Mouse (Mus musculus) granulocyte monocyte progenitor cell, adult 5-6 weeks (primary cell): ENCODE data around the gene Olfr763. TPM values are rescaled to one million over a fixed set of nuclear protein-coding genes. Genes with fewer than 3 reads are reported as not detected.
"Not testable (repeated sequence)": the region's sequence is repeated elsewhere in the genome, so short reads cannot be mapped to it uniquely, and the experiment has no call there.

Source experiments
- ATAC-seq: replicated peaks from 2 replicates; pipeline ENCODE4 v1.8.0; 2016; ENCODE audit warnings: mild to moderate bottlenecking, moderate TSS enrichment, inconsistent platforms; ENCODE audit not compliant: poor library complexity, severe bottlenecking
- total RNA-seq, 2 experiments: library from RNA; stranded (forward) in 1 of 2; stranded (reverse) in 1 of 2; fragments of 200-712, 200-1000 nt in 1 of 2; fragments of >200 nt in 1 of 2; fragmentation: Nextera tagmentation in 1 of 2; gene quantifications; 2 replicates each; pipeline ENCODE4 v1.2.3; 2014 to 2017

The Olfr763 gene
- total RNA-seq (2014; fragmentation: Nextera tagmentation), result not detected in 2 replicates
- total RNA-seq (2017), result not detected in 2 replicates

DNA sequence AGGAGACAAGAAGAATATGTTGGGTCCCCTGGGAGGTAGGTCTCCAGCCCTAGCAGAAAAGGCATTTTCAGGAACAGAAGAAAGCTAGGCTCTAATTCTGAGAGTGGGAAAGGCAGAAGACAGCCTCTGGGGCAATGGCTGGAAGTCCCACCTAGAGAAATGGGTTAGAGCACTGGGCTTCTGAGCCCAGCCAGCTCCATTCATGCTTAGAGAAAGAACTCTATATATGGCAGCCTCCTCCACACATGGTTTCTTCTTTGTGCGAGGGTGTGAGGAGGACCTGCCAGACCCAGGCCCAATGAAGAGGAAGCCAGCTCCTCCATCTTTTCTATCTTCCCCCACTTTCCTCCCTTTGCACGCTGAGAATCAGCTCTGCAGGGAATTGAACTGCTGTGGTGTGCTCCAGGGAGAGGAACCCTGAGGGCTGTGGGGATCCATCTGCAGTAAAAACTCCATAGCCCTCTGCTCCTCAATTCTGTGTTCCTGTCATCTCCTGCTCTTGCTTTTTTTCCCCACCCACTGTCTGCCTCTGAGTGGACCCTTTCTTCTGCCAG, at the start of gene Olfr763:
Gene Olfr763 (plus strand): TSS at position 504 of the 554 bp plus-strand sequence.
- ATAC-seq, result no peak

- ATAC-seq, result no peak
Observed at GRCm38 (mm10) chr10:128964961-128965360, 45.6 kb upstream of the Olfr763 start.

DNA sequence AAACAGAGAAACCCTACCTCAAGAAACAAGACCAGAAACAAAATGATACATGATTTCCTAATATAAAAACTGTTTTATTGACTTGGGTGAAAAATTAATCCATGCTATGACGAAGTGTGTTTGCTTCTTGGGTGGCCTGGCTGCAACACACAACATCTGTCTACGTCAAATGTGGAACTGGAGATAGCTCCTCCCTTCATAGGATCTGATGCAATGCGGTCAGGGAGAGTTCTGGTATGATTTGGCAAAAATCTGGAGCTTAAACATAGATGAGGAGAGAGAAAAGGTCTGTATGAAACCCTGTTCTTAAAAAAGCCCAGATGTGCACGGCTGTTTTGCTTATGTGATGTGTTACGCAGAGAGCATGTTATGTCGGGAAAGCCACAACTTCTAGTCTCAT, 44.7 kb upstream of the Olfr763 start:
- ATAC-seq, result peak; percentile 98

DNA sequence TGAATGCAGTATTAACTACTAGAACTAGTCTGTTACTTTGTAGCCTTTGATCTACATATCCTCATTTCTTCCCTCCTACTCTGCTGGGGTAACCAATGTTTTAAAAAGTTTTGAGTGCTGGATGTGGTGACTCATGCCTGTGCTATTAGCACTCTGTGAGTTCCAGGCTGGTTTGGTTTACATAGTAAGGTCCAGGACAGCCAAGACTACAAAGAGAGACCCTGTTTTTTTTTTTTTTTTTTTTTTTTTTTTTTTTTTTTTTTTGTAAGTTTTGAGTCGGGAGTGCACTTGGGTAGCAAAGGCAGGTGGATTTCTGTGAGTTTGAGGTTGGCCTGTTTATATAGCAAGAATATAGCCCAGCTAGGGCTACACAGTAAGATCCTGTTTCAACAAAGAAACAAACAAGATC, 42.2 kb upstream of the Olfr763 start:
- no peak for ATAC-seq

DNA sequence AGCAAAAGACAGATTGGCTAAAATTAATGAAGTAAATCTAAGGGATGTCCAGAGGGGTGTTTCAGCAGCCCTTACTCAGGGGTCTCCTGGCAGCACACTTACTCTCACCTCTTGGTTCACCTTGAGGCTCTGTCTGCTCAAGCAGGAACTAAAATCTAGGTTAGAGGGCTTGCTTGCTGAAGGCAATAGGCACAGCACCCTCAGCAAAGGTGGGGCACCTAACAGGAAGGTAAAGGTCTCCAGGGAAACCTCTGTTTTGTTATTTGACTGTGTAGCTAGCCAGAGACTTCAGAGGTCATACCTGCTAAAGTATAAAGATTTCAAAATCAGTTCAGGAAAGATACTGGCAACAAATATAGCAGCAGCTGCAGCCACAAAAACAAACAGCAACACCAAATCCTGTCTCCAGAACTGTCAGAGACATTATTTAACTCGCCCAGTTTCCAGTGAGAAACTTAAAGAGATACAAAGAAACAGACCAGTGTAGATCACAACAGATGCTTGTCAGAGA, 39.8 kb upstream of the Olfr763 start:
- ATAC-seq, result no peak

- ATAC-seq, result no peak
Observed at GRCm38 (mm10) chr10:128972841-128973240, 37.8 kb upstream of the Olfr763 start.

DNA sequence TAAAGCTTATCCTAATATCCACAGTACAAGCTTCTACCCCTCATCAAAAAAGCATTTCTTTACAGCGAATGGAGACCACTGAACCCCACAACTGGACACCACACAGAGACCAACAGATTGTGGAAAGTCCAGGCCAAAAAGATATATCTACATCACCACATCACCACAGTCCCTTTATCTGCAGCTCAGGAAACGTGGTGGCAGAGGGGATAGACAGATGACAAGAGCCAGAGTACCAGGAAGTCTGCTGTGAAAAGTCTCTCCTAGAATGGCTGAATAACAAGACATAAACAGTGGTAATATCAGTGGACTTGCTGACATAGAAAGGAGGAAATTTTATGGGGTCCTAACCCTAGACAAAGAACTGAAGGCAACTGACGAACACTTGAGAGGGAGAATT, 34.2 kb upstream of the Olfr763 start:
- no peak for ATAC-seq

- ATAC-seq, result peak; percentile 96
Observed at GRCm38 (mm10) chr10:128977522-128978114, 33.0 kb upstream of the Olfr763 start.

DNA sequence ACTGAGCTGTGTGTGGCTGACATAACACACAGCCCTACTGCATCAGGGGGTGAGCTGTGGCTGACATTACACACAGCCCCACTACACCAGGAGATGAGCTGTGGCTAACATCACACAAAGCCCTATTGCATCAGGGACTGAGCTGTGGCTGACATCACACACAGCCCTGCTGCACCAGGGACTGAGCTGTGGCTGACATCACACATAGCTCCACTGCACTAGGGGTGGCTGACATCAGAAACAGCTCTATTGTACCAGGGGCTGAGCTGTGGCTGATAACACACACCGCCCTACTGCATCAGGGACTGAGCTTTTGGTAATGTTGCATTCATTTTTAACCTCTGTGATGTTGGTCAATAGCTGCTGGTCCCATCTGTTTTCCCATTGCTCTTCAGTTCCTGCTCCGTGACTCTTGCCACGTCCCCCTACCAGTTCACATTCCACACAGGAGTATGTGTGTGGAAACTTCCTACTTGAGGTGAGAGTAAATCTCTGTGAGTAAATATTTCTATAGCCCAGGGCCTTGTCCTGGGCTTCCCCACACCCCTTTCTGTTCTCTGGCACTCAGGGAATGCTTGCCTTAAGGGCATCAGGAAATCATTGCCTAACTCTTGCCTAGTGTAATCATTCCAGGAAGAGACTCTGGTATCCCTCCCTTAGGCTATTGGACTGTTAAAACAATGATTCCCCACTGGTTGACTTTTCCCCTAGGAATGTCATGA, 29.8 kb upstream of the Olfr763 start:
- ATAC-seq, result peak; percentile 22; the same call in 1 of the 2 replicates

DNA sequence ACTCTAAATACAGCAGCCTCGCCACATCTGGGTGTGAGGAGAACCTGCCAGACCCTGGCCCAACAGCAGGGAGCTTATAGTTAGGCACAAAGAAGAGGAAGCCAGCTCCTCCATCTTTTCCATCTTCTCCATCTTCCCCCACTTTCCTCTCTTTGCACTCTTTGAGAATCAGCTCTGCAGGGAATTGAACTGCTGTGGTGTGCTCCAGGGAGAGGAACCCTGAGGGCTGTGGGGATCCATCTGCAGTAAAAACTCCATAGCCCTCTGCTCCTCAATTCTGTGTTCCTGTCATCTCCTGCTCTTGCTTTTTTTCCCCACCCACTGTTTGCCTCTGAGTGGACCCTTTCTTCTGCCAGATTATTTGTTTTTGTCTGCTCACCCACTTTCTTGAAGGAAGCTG, 21.5 kb upstream of the Olfr763 start, which contains the start of gene Olfr9:
Gene Olfr9 (plus strand): TSS at position 301 of the 400 bp plus-strand sequence.
- not testable (repeated sequence) for ATAC-seq

- peak; percentile 76 for ATAC-seq
Observed at GRCm38 (mm10) chr10:128990129-128990850, 20.3 kb upstream of the Olfr763 start.

DNA sequence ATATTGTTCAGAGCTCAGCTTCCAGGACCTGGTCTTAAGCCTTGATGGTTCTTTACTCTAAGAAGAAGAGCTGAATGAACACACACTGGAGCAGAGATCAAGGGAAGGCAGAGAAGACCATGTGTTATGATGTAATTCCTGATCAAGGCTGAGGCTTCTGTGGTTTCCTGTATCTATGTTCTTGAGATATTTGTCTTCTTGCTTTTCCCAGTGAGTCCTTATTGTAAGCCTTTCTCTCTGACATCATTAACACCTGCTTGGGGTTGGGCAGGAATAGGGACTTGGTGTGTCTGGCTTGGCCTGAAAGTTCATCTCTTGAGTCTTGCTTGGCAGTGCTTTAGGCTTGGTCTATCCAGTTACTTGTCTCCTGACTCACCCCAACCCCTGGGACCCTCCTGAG, 19.6 kb upstream of the Olfr763 start:
- ATAC-seq, result peak; percentile 63

DNA sequence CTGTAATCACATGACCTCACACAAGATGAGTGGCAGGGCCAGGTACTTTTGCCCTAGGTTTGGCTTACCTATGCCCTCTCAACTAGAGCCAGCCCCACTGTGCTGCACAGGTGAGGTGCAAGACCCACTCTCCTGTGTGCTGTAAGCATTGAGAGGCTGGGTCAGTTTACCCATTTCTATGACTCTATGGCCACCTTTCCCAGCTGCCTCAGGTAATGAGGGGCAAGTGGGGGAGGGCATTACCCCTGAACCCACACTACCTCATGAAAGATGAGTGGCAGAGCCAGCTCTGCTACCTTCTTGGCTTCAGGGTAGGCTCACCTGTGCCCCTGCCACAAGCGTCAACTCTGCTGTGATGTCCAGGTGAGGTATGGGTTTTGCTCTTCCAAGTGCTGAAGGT, 14.8 kb upstream of the Olfr763 start:
- ATAC-seq, result no peak

DNA sequence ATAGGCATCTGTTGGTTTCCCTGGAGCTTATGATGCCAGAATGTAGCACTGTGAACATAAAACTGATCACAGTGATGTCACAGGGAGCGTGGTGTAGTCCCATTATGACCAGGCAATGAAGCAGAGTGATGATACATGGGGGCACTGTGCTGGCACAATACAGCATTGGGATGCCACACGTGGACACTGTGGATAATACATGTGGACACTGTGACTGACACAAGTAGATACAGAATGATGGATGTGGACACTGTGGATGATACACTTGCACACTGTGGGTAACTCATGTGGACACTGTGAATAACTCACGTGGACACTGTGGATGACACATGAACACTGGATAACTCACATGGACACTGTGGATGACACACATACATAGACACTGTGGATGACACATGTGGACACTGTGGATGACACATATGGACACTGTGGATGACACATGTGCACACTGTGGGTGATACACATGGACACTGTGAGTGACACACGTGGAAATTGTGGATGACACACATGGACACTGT, 14.0 kb upstream of the Olfr763 start:
- ATAC-seq, result no peak

GRCm38 (mm10) chr10:129004032-129004920, 6.3 kb upstream of the Olfr763 start:
- ATAC-seq, result no peak

- ATAC-seq, result peak; percentile 79
Observed at GRCm38 (mm10) chr10:129011511-129011910, 920 bp downstream of the Olfr763 start.

- ATAC-seq, result no peak
Observed at GRCm38 (mm10) chr10:129014477-129014876, 3.9 kb downstream of the Olfr763 start.

GRCm38 (mm10) chr10:129023319-129023718, 12.7 kb downstream of the Olfr763 start:
- no peak for ATAC-seq

DNA sequence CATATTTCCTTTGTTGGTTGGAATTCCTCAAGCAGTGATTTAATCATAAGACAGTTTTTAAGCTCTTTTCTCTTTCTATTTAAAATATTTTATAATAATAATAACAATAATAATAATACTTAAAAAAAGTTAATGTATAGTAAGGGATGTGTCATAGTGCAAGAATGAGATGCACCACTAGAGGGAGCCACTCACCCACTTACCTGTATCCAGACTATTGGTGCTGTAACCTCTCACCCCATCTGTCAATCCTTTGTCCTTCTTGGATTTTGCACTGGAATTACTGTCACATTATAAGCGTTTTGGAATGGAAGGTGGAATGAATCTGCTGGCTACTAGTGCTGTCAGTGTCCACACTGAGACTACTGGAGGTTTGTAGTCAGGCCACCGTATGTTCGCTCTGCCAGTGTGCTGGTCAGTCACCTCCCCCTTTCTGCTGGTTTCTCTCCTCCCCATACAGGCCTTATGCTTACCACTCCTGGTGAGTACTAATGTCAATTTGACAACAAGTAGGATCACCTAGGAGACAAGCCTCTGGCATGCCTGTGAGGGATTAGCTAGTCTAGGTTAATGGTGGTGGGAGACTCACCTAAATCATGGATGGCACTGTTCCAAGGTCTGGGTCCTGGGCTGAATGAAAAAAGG, 15.5 kb downstream of the Olfr763 start:
- peak; percentile 76 for ATAC-seq
